16 mouse cellular contexts compared by ENCODE assay signal in the genomic region with DNA sequence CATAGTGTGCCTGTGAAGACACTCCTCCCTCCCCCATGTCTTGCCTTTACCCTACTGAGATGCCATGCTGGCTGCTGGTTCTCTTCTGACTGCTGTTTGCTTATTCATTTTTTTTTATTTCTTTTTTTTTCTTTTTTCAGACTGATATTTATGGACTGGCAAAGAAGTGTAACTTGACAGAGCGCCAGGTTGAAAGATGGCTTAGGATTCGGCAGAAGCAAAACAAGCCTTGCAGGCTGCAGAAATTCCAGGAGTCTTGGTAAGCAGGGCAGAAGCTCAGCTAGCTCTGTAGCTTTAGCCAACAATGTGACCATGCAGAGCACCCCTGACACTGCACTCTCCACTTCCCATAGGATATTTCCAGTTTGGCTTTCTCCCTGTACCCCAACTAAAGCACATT. TPM values are rescaled to one million over a fixed set of nuclear protein-coding genes. Genes with fewer than 3 reads are reported as not detected.
DNase-seq lines count a peak whose midpoint lies in the region; ATAC-seq and TF ChIP-seq lines count a peak whose summit lies in the region.
"Had no signal": no experiment of that assay in that cellular context is flagged by ENCODE, and none has a peak within 500 bp of the region (broad histone marks: within the 10 kb centered on the region; RNA-seq: fewer than 3 reads in every experiment).

No protein-coding gene starts in this region.

- H3K9ac ChIP-seq in limb, embryonic 12.5 days (replicated peaks) = no peak overlapping the region
- H3K9ac ChIP-seq in stomach, embryonic 14.5 days (replicated peaks; ENCODE audit: low read depth, low read length) = no peak overlapping the region
- no peak overlapping the region for H3K9ac ChIP-seq in midbrain, embryonic 11.5 days (ENCODE audit: low read length)
- H3K9ac ChIP-seq: forebrain, embryonic 13.5 days; limb, embryonic 13.5 days had no signal

- H3K9me3 ChIP-seq in limb, embryonic 12.5 days = no peaks in the 10 kb centered on the region
- H3K9me3 ChIP-seq in limb, embryonic 10.5 days (replicated peaks) = no peaks in the 10 kb centered on the region
- no peaks in the 10 kb centered on the region for H3K9me3 ChIP-seq in stomach, embryonic 14.5 days (ENCODE audit: control insufficient read depth, low read depth, low read length)
- no peaks in the 10 kb centered on the region for H3K9me3 ChIP-seq in midbrain, embryonic 11.5 days (ENCODE audit: control insufficient read depth, low read length)
- H3K9me3 ChIP-seq: forebrain, embryonic 13.5 days; G1E; limb, embryonic 13.5 days had no signal

- 0 out of 2 replicates have a peak, but pooled peaks cover 4% of the 10 kb centered on the region for H3K4me1 ChIP-seq in limb, embryonic 12.5 days (replicated peaks)
- peaks cover 6% of the 10 kb centered on the region for H3K4me1 ChIP-seq in limb, embryonic 10.5 days
- peaks cover 13% of the 10 kb centered on the region for H3K4me1 ChIP-seq in stomach, embryonic 14.5 days (ENCODE audit: control insufficient read depth, insufficient read depth, low read length)
- no peaks in the 10 kb centered on the region for H3K4me1 ChIP-seq in thymus, adult 2 months (replicated peaks; ENCODE audit: control insufficient read depth, insufficient read depth, low read length)
- no peaks in the 10 kb centered on the region for H3K4me1 ChIP-seq in midbrain, embryonic 11.5 days (ENCODE audit: control insufficient read depth, insufficient read depth, low read length)
- H3K4me1 ChIP-seq: forebrain, embryonic 13.5 days had no signal

- intact Hi-C loops in left cerebral cortex, postnatal 25 days (cut with DNase I) = no loop called here

- no peak for ATAC-seq in limb, embryonic 12.5 days (ENCODE audit: insufficient number of reproducible peaks, insufficient read depth, low FRiP score, low TSS enrichment, low read depth)
- no peak for ATAC-seq in stomach, embryonic 14.5 days (ENCODE audit: insufficient number of reproducible peaks, insufficient read depth, low FRiP score, low read depth)
- no peak for ATAC-seq in midbrain, embryonic 11.5 days (ENCODE audit: low FRiP score)
- ATAC-seq: forebrain, embryonic 13.5 days had no signal

- H3K4me3 ChIP-seq in limb, embryonic 12.5 days (replicated peaks) = no peak overlapping the region
- no peak overlapping the region for H3K4me3 ChIP-seq in limb, embryonic 10.5 days
- no peak overlapping the region for H3K4me3 ChIP-seq in stomach, embryonic 14.5 days (ENCODE audit: low read depth, low read length)
- H3K4me3 ChIP-seq in thymus, adult 2 months (ENCODE audit: control insufficient read depth, insufficient read depth, low read length) = no peak overlapping the region
- no peak overlapping the region for H3K4me3 ChIP-seq in midbrain, embryonic 11.5 days (ENCODE audit: low read depth, low read length)
- H3K4me3 ChIP-seq: forebrain, embryonic 13.5 days; limb, embryonic 13.5 days had no signal

- H3K4me2 ChIP-seq in limb, embryonic 12.5 days = no peak overlapping the region
- 0 out of 2 replicates have a peak overlapping the region, but pooled peaks have one; percentile 3 for H3K4me2 ChIP-seq in stomach, embryonic 14.5 days (replicated peaks; ENCODE audit: low read depth, low read length)
- no peak overlapping the region for H3K4me2 ChIP-seq in midbrain, embryonic 11.5 days
- H3K4me2 ChIP-seq: forebrain, embryonic 13.5 days; limb, embryonic 13.5 days had no signal

- no peak for TF ChIP-seq POLR2A in thymus, adult 2 months (IDR thresholded peaks at IDR 0.05; ENCODE audit: control insufficient read depth, extremely low read depth, insufficient read depth, low read length, poor library complexity)

- H3K27ac ChIP-seq in limb, embryonic 12.5 days = 0 out of 2 replicates have a peak overlapping the region, but pooled peaks have one; percentile 1
- H3K27ac ChIP-seq in limb, embryonic 10.5 days = no peak overlapping the region
- H3K27ac ChIP-seq in stomach, embryonic 14.5 days (ENCODE audit: low read length) = peak overlapping the region; percentile 80; the same call in 1 of the 2 replicates
- H3K27ac ChIP-seq in thymus, adult 2 months (ENCODE audit: control insufficient read depth, insufficient read depth, low read length) = no peak overlapping the region
- H3K27ac ChIP-seq in midbrain, embryonic 11.5 days (ENCODE audit: low read depth, low read length) = no peak overlapping the region
- H3K27ac ChIP-seq: forebrain, embryonic 13.5 days; limb, embryonic 13.5 days had no signal

- no peaks in the 10 kb centered on the region for H3K36me3 ChIP-seq in limb, embryonic 12.5 days
- H3K36me3 ChIP-seq in limb, embryonic 10.5 days = no peaks in the 10 kb centered on the region
- H3K36me3 ChIP-seq in stomach, embryonic 14.5 days (ENCODE audit: control insufficient read depth, insufficient read depth, low read length) = no peaks in the 10 kb centered on the region
- H3K36me3 ChIP-seq in thymus, adult 2 months (ENCODE audit: control insufficient read depth, insufficient read depth, low read length) = no peaks in the 10 kb centered on the region
- H3K36me3 ChIP-seq in midbrain, embryonic 11.5 days (ENCODE audit: control insufficient read depth, insufficient read depth, low read length) = no peaks in the 10 kb centered on the region
- H3K36me3 ChIP-seq: G1E; limb, embryonic 13.5 days had no signal

- WGBS in limb, embryonic 12.5 days = 66% methylated on average over 2 of the region's 2 CpGs
- WGBS in limb, embryonic 10.5 days = 72% methylated on average over 2 of the region's 2 CpGs
- WGBS in stomach, embryonic 14.5 days = 31% methylated on average over 2 of the region's 2 CpGs
- 88% methylated on average over 2 of the region's 2 CpGs for WGBS in thymus, adult 2 months
- 73% methylated on average over 2 of the region's 2 CpGs for WGBS in midbrain, embryonic 11.5 days

- DNase-seq in adrenal gland, postnatal 14 days = peak; percentile 18
- no peak for DNase-seq in adrenal gland, adult 2 months
- no peak for DNase-seq in limb, embryonic 10.5 days (ENCODE audit: low spot score)
- peak; percentile 35 to 54 for DNase-seq in left cerebral cortex, postnatal 25 days (ENCODE audit: low spot score in 2 of 2)
- DNase-seq in thymus, adult 2 months = no peak
- DNase-seq in midbrain, embryonic 11.5 days (ENCODE audit: low spot score, missing footprints) = no peak
- DNase-seq: cerebellum, adult 11-12 months; kidney, adult 18-20 months had no signal

- no peak for TF ChIP-seq CTCF in thymus, adult 2 months (IDR thresholded peaks at IDR 0.05; ENCODE audit: borderline replicate concordance, control insufficient read depth, extremely low read depth, insufficient read depth, low read length, poor library complexity)

- H3K27me3 ChIP-seq in limb, embryonic 12.5 days = no peaks in the 10 kb centered on the region
- no peaks in the 10 kb centered on the region for H3K27me3 ChIP-seq in limb, embryonic 10.5 days (ENCODE audit: low read depth, poor library complexity, severe bottlenecking)
- no peaks in the 10 kb centered on the region for H3K27me3 ChIP-seq in stomach, embryonic 14.5 days (ENCODE audit: control insufficient read depth, insufficient read depth, low read length)
- no peaks in the 10 kb centered on the region for H3K27me3 ChIP-seq in thymus, adult 2 months (ENCODE audit: control insufficient read depth, insufficient read depth, low read length)
- H3K27me3 ChIP-seq in midbrain, embryonic 11.5 days (ENCODE audit: control insufficient read depth, insufficient read depth, low read length) = no peaks in the 10 kb centered on the region
- H3K27me3 ChIP-seq: forebrain, embryonic 13.5 days; limb, embryonic 13.5 days had no signal

RNA-seq across cellular contexts. Expression of a gene that starts 36.1 kb away (rescaled TPM):
- total RNA-seq in adrenal gland, postnatal 14 days (2021) = 0.11 and 0.15 TPM in 2 replicates
- total RNA-seq in adrenal gland, adult 2 months (2021) = under 1 TPM; 0.24 to 0.32 TPM
- polyA plus RNA-seq in adrenal gland, adult 2 months (2012; rRNA removed) = 0.02 and 0.06 TPM in 2 replicates
- 2.4 and 2.7 TPM in 2 replicates for polyA plus RNA-seq in limb, embryonic 12.5 days (2016; fragmentation: Nextera tagmentation; extraction: Ambion mirVana)
- polyA plus RNA-seq in limb, embryonic 10.5 days (2016; fragmentation: Nextera tagmentation; extraction: Ambion mirVana) = 0.85 and 1.3 TPM in 2 replicates
- under 1 TPM; 0.21 to 0.48 TPM for total RNA-seq in left cerebral cortex, postnatal 25 days (2021)
- 7.6 and 9.2 TPM in 2 replicates for polyA plus RNA-seq in stomach, embryonic 14.5 days (2014; fragmentation: Nextera tagmentation; extraction: Ambion mirVana)
- polyA plus RNA-seq in thymus, adult 2 months (2012; rRNA removed) = 0.78 and 1.2 TPM in 2 replicates
- polyA plus RNA-seq in midbrain, embryonic 11.5 days (2014; fragmentation: Nextera tagmentation; extraction: Ambion mirVana) = 0.51 and 0.66 TPM in 2 replicates
- total RNA-seq: granulocyte monocyte progenitor cell, adult 5-6 weeks; hematopoietic stem cell, adult 5-6 weeks; megakaryocyte progenitor cell, adult 5-6 weeks had no signal

Comparison
In these comparisons a context has a peak if more than half of its experiments do, and no peak if none do; other contexts are left out.
1. DNase-seq: peak in adrenal gland, postnatal 14 days (single experiment) and left cerebral cortex, postnatal 25 days (2 of 2); none in adrenal gland, adult 2 months (single experiment), limb, embryonic 10.5 days (single experiment), thymus, adult 2 months (single experiment) and midbrain, embryonic 11.5 days (single experiment).
2. H3K27ac ChIP-seq: peak in limb, embryonic 12.5 days (single experiment) and stomach, embryonic 14.5 days (single experiment); none in limb, embryonic 10.5 days (single experiment), thymus, adult 2 months (single experiment) and midbrain, embryonic 11.5 days (single experiment).